Mouse (Mus musculus) v-Abl transformed pro-B cells (cell line): Measurements from ENCODE around the gene Stard13.

Experiments
- in situ Hi-C, 2 experiments: fragments of 400-800 bp; cut with MboI; formaldehyde crosslinking; loops; one replicate each; pipeline ENCODE4 v1.15.1; 2025; ENCODE audit not compliant: unreplicated experiment in 2 of 2

The Stard13 gene

GRCm38 (mm10) chr5:151230427-151230826 lies 3.2 kb downstream of the Stard13 start:
- in situ Hi-C loops = no loop called here

GRCm38 (mm10) chr5:151228367-151229005 lies 5.2 kb downstream of the Stard13 start:
- in situ Hi-C loops = no loop called here

GRCm38 (mm10) chr5:151223696-151224366 lies 9.8 kb downstream of the Stard13 start:
- in situ Hi-C loops = no loop called here

GRCm38 (mm10) chr5:151222791-151223190 lies 10.8 kb downstream of the Stard13 start:
- in situ Hi-C loops = no loop called here

- in situ Hi-C loops = no loop called here
Observed at GRCm38 (mm10) chr5:151218689-151219115, 14.9 kb downstream of the Stard13 start.

GRCm38 (mm10) chr5:151213097-151213496 lies 20.5 kb downstream of the Stard13 start:
- in situ Hi-C loops = no loop called here

- in situ Hi-C loops = no loop called here
Observed at GRCm38 (mm10) chr5:151210869-151211268, 22.8 kb downstream of the Stard13 start.

GRCm38 (mm10) chr5:151210060-151210459 lies 23.6 kb downstream of the Stard13 start:
- in situ Hi-C loops = no loop called here

- in situ Hi-C loops = no loop called here
Observed at GRCm38 (mm10) chr5:151205017-151205416, 28.6 kb downstream of the Stard13 start.

- in situ Hi-C loops = no loop called here
Observed at GRCm38 (mm10) chr5:151202925-151203324, 30.7 kb downstream of the Stard13 start.

GRCm38 (mm10) chr5:151201220-151201619 lies 32.4 kb downstream of the Stard13 start:
- in situ Hi-C loops = no loop called here

GRCm38 (mm10) chr5:151199235-151199634 lies 34.4 kb downstream of the Stard13 start:
- in situ Hi-C loops = no loop called here

GRCm38 (mm10) chr5:151196603-151197272 lies 36.9 kb downstream of the Stard13 start:
- in situ Hi-C loops = no loop called here

- in situ Hi-C loops = no loop called here
Observed at GRCm38 (mm10) chr5:151193885-151194520, 39.6 kb downstream of the Stard13 start.

GRCm38 (mm10) chr5:151192266-151192665 lies 41.4 kb downstream of the Stard13 start:
- in situ Hi-C loops = no loop called here

- in situ Hi-C loops = no loop called here
Observed at GRCm38 (mm10) chr5:151190764-151191163, 42.9 kb downstream of the Stard13 start.

GRCm38 (mm10) chr5:151189789-151190378 lies 43.8 kb downstream of the Stard13 start:
- in situ Hi-C loops = no loop called here

GRCm38 (mm10) chr5:151189321-151189720 lies 44.3 kb downstream of the Stard13 start:
- in situ Hi-C loops = no loop called here

- in situ Hi-C loops = no loop called here
Observed at GRCm38 (mm10) chr5:151188659-151189058, 45.0 kb downstream of the Stard13 start.

- in situ Hi-C loops = no loop called here
Observed at GRCm38 (mm10) chr5:151187336-151187735, 46.3 kb downstream of the Stard13 start.
